ENCODE assay signal across 8 mouse cellular contexts in genomic region chr7:112023150-112023600, GRCm38 (mm10). TPM values are rescaled to one million over a fixed set of nuclear protein-coding genes. Genes with fewer than 3 reads are reported as not detected.
A peak's percentile ranks its signal among the peaks of the same experiment; 100 is the strongest.
DNase-seq lines count a peak whose midpoint lies in the region; ATAC-seq and TF ChIP-seq lines count a peak whose summit lies in the region.

TSS of gene Usp47 (plus strand) at chr7:112023504.

- H3K4me3 ChIP-seq in hindbrain, postnatal 0 days (ENCODE audit: low read length) = peak within 1 kb of the TSS; percentile 88
- peak within 1 kb of the TSS; percentile 67 for H3K4me3 ChIP-seq in left cerebral cortex, adult 2 months
- H3K4me3 ChIP-seq in macrophage (ENCODE audit: inconsistent target) = peak within 1 kb of the TSS; percentile 68

- WGBS in hindbrain, postnatal 0 days = 1% methylated on average over 54 of the region's 54 CpGs
- under 1% methylated on average over 42 of the region's 54 CpGs for WGBS in macrophage (ENCODE audit: missing documents)

- ATAC-seq in activated CD4-positive, CD25-positive, alpha-beta regulatory T cell, adult 4 months = peak; percentile 74
- ATAC-seq in common myeloid progenitor, adult 5-6 weeks (replicated peaks; ENCODE audit: low read depth, poor library complexity, severe bottlenecking) = peak; percentile 86
- ATAC-seq in hindbrain, postnatal 0 days = peak; percentile 94

- peaks cover 7% of the 10 kb centered on the region; the same call in 1 of the 2 replicates for H3K4me1 ChIP-seq in hindbrain, postnatal 0 days (ENCODE audit: insufficient read depth, low read length)

- peak within 1 kb of the TSS; percentile 92 for H3K9ac ChIP-seq in hindbrain, postnatal 0 days (replicated peaks; ENCODE audit: low read length)

- H3K27ac ChIP-seq in hindbrain, postnatal 0 days = peak within 1 kb of the TSS; percentile 99
- H3K27ac ChIP-seq in left cerebral cortex, adult 2 months = peak within 1 kb of the TSS; percentile 99
- H3K27ac ChIP-seq in macrophage = peak within 1 kb of the TSS; percentile 63

- H3K36me3 ChIP-seq in hindbrain, postnatal 0 days (ENCODE audit: insufficient read depth, low read length) = no peaks in the 10 kb centered on the region
- no peaks in the 10 kb centered on the region for H3K36me3 ChIP-seq in macrophage (ENCODE audit: inconsistent target)

- TF ChIP-seq CTCF in hindbrain, postnatal 0 days (IDR thresholded peaks at IDR 0.05; ENCODE audit: low read depth) = peak; percentile 70
- TF ChIP-seq CTCF in left cerebral cortex, adult 2 months (IDR thresholded peaks at IDR 0.05) = peak; percentile 73

- H3K4me2 ChIP-seq in hindbrain, postnatal 0 days (ENCODE audit: low read depth, low read length) = peak within 1 kb of the TSS; percentile 89

- peak; percentile 78 to 81 for DNase-seq in gastrocnemius, adult 8-10 months (ENCODE audit: low spot score in 2 of 2)
- DNase-seq in hindbrain, postnatal 0 days (ENCODE audit: low spot score) = peak; percentile 91
- peak; percentile 81 to 85 for DNase-seq in left cerebral cortex, adult 2 months (ENCODE audit: extremely low spot score in 1 of 2, low spot score in 2 of 2)
- peak; percentile 83 for DNase-seq in retina, postnatal 7 days (ENCODE audit: low read depth, low spot score)
- DNase-seq in urinary bladder, adult 2 months (ENCODE audit: low spot score) = peak; percentile 84

- peaks cover 45% of the 10 kb centered on the region for H3K79me2 ChIP-seq in macrophage (ENCODE audit: inconsistent target)

- H3K9me3 ChIP-seq in hindbrain, postnatal 0 days (ENCODE audit: low read length) = no peaks in the 10 kb centered on the region

- H3K27me3 ChIP-seq in hindbrain, postnatal 0 days (ENCODE audit: insufficient read depth, low read length) = no peaks in the 10 kb centered on the region

- intact Hi-C loops in left cerebral cortex, adult 2 months (cut with DNase I) = loop anchor here (5.0 kb wide), 1 partner anchor 159 kb away; no protein-coding TSS in a partner anchor

RNA-seq across cellular contexts. Expression of gene Usp47, which starts in this region (rescaled TPM):
- polyA plus RNA-seq in activated CD4-positive, CD25-positive, alpha-beta regulatory T cell, adult 4 months (2017; shearing (Covaris generic)) = 10 to 100 TPM; 16.1 to 17.5 TPM
- 115 and 125 TPM in 2 replicates for total RNA-seq in common myeloid progenitor, adult 5-6 weeks (2017)
- total RNA-seq in gastrocnemius, adult 8-10 months (2022) = 100 to 1,000 TPM; 231 to 268 (median 245) TPM
- 55.7 and 70.5 TPM in 2 replicates for total RNA-seq in hindbrain, postnatal 0 days (2014; rRNA removed)
- 44.9 and 45.5 TPM in 2 replicates for polyA plus RNA-seq in hindbrain, postnatal 0 days (2015; fragmentation: Nextera tagmentation; extraction: Ambion mirVana)
- 10 to 100 TPM; 64.1 to 73.5 TPM for total RNA-seq in left cerebral cortex, adult 2 months (2021)
- 100 to 1,000 TPM in 22 of 26 experiments, 10 to 100 TPM in 4; 87.9 to 190 (median 117) TPM for total RNA-seq in macrophage (2018; cell fraction: chromatin; rRNA removed)
- total RNA-seq in macrophage (2018; cell fraction: cytosol; rRNA removed) = 10 to 100 TPM; 34.8 to 49.5 (median 43.4) TPM
- 100 to 1,000 TPM in 7 of 26 experiments, 10 to 100 TPM in 19; 52.8 to 155 (median 80.3) TPM for total RNA-seq in macrophage (2018; cell fraction: nucleus; rRNA removed)
- 32.8 to 43.6 TPM (median 33.9 TPM) in 3 replicates for polyA plus RNA-seq in macrophage (2018)
- polyA plus RNA-seq in urinary bladder, adult 2 months (2012; rRNA removed) = 37.2 and 45.3 TPM in 2 replicates

Comparison
In these comparisons a context has a peak if more than half of its experiments do, and no peak if none do; other contexts are left out.
1. Peak in every context shown above with its lines: DNase-seq, ATAC-seq, H3K4me3 ChIP-seq and H3K27ac ChIP-seq.